Mouse (Mus musculus): ENCODE measurements around the gene Hbq1a.

- no peak for TF ChIP-seq EP300 (IDR thresholded peaks at IDR 0.05; ENCODE audit: low read depth in 1 of 2, low read length in 2 of 2)
- TF ChIP-seq POLR2A (IDR thresholded peaks at IDR 0.05; ENCODE audit: control insufficient read depth in 1 of 2, insufficient read depth in 1 of 2, low read depth in 1 of 2, low read length in 2 of 2, poor library complexity in 1 of 2), result no peak
- no peak for TF ChIP-seq CTCF (IDR thresholded peaks at IDR 0.05 in 2 of 3, conservative IDR thresholded peaks at IDR 0.05 in 1 of 3; ENCODE audit: control insufficient read depth in 1 of 3, insufficient read depth in 1 of 3, low read depth in 2 of 3, low read length in 3 of 3, poor library complexity in 1 of 3, severe bottlenecking in 1 of 3)
- no peak for TF ChIP-seq ZKSCAN1 (IDR thresholded peaks at IDR 0.05; ENCODE audit: low read depth, low read length)
- TF ChIP-seq E2F4 (IDR thresholded peaks at IDR 0.05; ENCODE audit: borderline replicate concordance, low read depth, low read length), result no peak
- no peak for TF ChIP-seq MXI1 (IDR thresholded peaks at IDR 0.05; ENCODE audit: low read depth, low read length)
- no peak for TF ChIP-seq ZC3H11A (IDR thresholded peaks at IDR 0.05; ENCODE audit: low read depth, low read length)
These were observed 18.3 kb upstream of the Hbq1a start for GRCm38 (mm10) chr11:32281416-32282144.

Data from MEL (cell line).